ENCODE assay signal across 26 mouse cellular contexts in genomic region chr5:106026861-106027260, GRCm38 (mm10).
DNase-seq lines count a peak whose midpoint lies in the region; ATAC-seq and TF ChIP-seq lines count a peak whose summit lies in the region.
"Had no signal": no experiment of that assay in that cellular context is flagged by ENCODE, and none has a peak within 500 bp of the region (broad histone marks: within the 10 kb centered on the region; RNA-seq: fewer than 3 reads in every experiment).

No protein-coding gene starts in this region.

- peak; percentile 37 for DNase-seq in cerebellum, adult 11-12 months
- DNase-seq in cerebellum, adult 11 months, result no peak
- no peak for DNase-seq in stomach, postnatal 0 days (ENCODE audit: low spot score)
- peak; percentile 45 for DNase-seq in cerebellum, adult 9-10 months
- DNase-seq in kidney, adult 18-20 months, result no peak
- DNase-seq in gastrocnemius, adult 8-10 months (ENCODE audit: low spot score in 2 of 2), result no peak
- DNase-seq: adrenal gland, postnatal 10 days; adrenal gland, postnatal 36 days; B cell, adult 2 months; gastrocnemius, postnatal 10 days; gastrocnemius, postnatal 36 days; heart, postnatal 10 days; heart, postnatal 36 days; kidney, adult 8-10 months had no signal

- TF ChIP-seq CTCF in stomach, postnatal 0 days (IDR thresholded peaks at IDR 0.05; ENCODE audit: low read depth), result no peak

- whole genome bisulfite sequencing in stomach, embryonic 15.5 days, result 55% methylated on average over 2 of the region's 2 CpGs
- 46% methylated on average over 2 of the region's 2 CpGs for WGBS in stomach, postnatal 0 days

- no peaks in the 10 kb centered on the region for H3K9me3 ChIP-seq in stomach, embryonic 15.5 days
- H3K9me3 ChIP-seq in stomach, postnatal 0 days (ENCODE audit: control insufficient read depth, low read length), result no peaks in the 10 kb centered on the region
- H3K9me3 ChIP-seq: embryonic facial prominence, embryonic 12.5 days; embryonic facial prominence, embryonic 15.5 days; forebrain, embryonic 15.5 days; heart, embryonic 12.5 days; heart, embryonic 15.5 days; hindbrain, embryonic 10.5 days; hindbrain, embryonic 13.5 days had no signal

- H3K4me1 ChIP-seq in stomach, embryonic 15.5 days, result no peaks in the 10 kb centered on the region
- no peaks in the 10 kb centered on the region for H3K4me1 ChIP-seq in stomach, postnatal 0 days (replicated peaks; ENCODE audit: control insufficient read depth, insufficient read depth)
- H3K4me1 ChIP-seq: embryonic facial prominence, embryonic 12.5 days; embryonic facial prominence, embryonic 15.5 days; forebrain, embryonic 15.5 days; heart, embryonic 12.5 days; heart, embryonic 15.5 days; hindbrain, embryonic 10.5 days; hindbrain, embryonic 13.5 days had no signal

- no peak overlapping the region for H3K27ac ChIP-seq in stomach, embryonic 15.5 days
- H3K27ac ChIP-seq in stomach, postnatal 0 days (replicated peaks), result no peak overlapping the region
- H3K27ac ChIP-seq: embryonic facial prominence, embryonic 12.5 days; embryonic facial prominence, embryonic 15.5 days; forebrain, embryonic 15.5 days; heart, embryonic 15.5 days; hindbrain, embryonic 10.5 days; hindbrain, embryonic 13.5 days had no signal

- H3K9ac ChIP-seq in stomach, embryonic 15.5 days, result no peak overlapping the region
- no peak overlapping the region for H3K9ac ChIP-seq in stomach, postnatal 0 days (ENCODE audit: low read length)
- H3K9ac ChIP-seq: embryonic facial prominence, embryonic 12.5 days; embryonic facial prominence, embryonic 15.5 days; forebrain, embryonic 15.5 days; heart, embryonic 12.5 days; heart, embryonic 15.5 days; hindbrain, embryonic 13.5 days had no signal

- ATAC-seq in stomach, embryonic 15.5 days (ENCODE audit: insufficient read depth, low FRiP score, low read depth), result peak; percentile 53; the same call in 1 of the 2 replicates
- no peak for ATAC-seq in stomach, postnatal 0 days (ENCODE audit: low FRiP score, low TSS enrichment)
- ATAC-seq: forebrain, embryonic 15.5 days; hindbrain, embryonic 16.5 days; intestine, postnatal 0 days; Patski had no signal

- no peaks in the 10 kb centered on the region for H3K36me3 ChIP-seq in stomach, embryonic 15.5 days
- no peaks in the 10 kb centered on the region for H3K36me3 ChIP-seq in stomach, postnatal 0 days (ENCODE audit: control insufficient read depth, insufficient read depth, low read length)
- H3K36me3 ChIP-seq: embryonic facial prominence, embryonic 12.5 days; embryonic facial prominence, embryonic 15.5 days; forebrain, embryonic 15.5 days; G1E; heart, embryonic 12.5 days; heart, embryonic 15.5 days; hindbrain, embryonic 10.5 days; hindbrain, embryonic 13.5 days had no signal

- no peak overlapping the region for H3K4me3 ChIP-seq in stomach, embryonic 15.5 days (replicated peaks)
- H3K4me3 ChIP-seq in stomach, postnatal 0 days (ENCODE audit: low read depth, low read length), result no peak overlapping the region
- H3K4me3 ChIP-seq: embryonic facial prominence, embryonic 12.5 days; embryonic facial prominence, embryonic 15.5 days; forebrain, embryonic 15.5 days; heart, embryonic 12.5 days; heart, embryonic 15.5 days; hindbrain, embryonic 10.5 days; hindbrain, embryonic 13.5 days had no signal

- TF ChIP-seq EP300 in stomach, postnatal 0 days (optimal IDR thresholded peaks at IDR 0.05), result no peak

- no peaks in the 10 kb centered on the region for H3K27me3 ChIP-seq in stomach, embryonic 15.5 days (replicated peaks)
- no peaks in the 10 kb centered on the region for H3K27me3 ChIP-seq in stomach, postnatal 0 days (ENCODE audit: control insufficient read depth, insufficient read depth, low read length)
- H3K27me3 ChIP-seq: embryonic facial prominence, embryonic 12.5 days; embryonic facial prominence, embryonic 15.5 days; forebrain, embryonic 15.5 days; heart, embryonic 12.5 days; heart, embryonic 15.5 days; hindbrain, embryonic 13.5 days had no signal

- H3K4me2 ChIP-seq in stomach, embryonic 15.5 days, result no peak overlapping the region
- no peak overlapping the region for H3K4me2 ChIP-seq in stomach, postnatal 0 days (replicated peaks; ENCODE audit: low read depth)
- H3K4me2 ChIP-seq: embryonic facial prominence, embryonic 12.5 days; embryonic facial prominence, embryonic 15.5 days; forebrain, embryonic 15.5 days; heart, embryonic 12.5 days; heart, embryonic 15.5 days; hindbrain, embryonic 13.5 days had no signal

Comparison
In these comparisons a context has a peak if more than half of its experiments do, and no peak if none do; other contexts are left out.
1. DNase-seq: peak in cerebellum, adult 11-12 months (single experiment) and cerebellum, adult 9-10 months (single experiment); none in cerebellum, adult 11 months (single experiment), stomach, postnatal 0 days (single experiment), kidney, adult 18-20 months (single experiment) and gastrocnemius, adult 8-10 months (0 of 2).